Mouse (Mus musculus): ENCODE results near the gene Tbx6. TPM values are rescaled to one million over a fixed set of nuclear protein-coding genes. Genes with fewer than 3 reads are reported as not detected.

Tbx6 gene
- polyA plus RNA-seq (2012; rRNA removed), result 2.2 TPM in 2 replicates

GRCm38 (mm10) chr7:126780971-126781635 lies at the start of gene Tbx6:
TSS of gene Tbx6 (plus strand) at chr7:126781483.
- DNase-seq, result peak in 1 of 2 experiments; percentile 29
- 4% methylated on average over 22 of the region's 22 CpGs for WGBS
- peak within 1 kb of the TSS; percentile 53 for H3K4me3 ChIP-seq (replicated peaks; ENCODE audit: insufficient read depth, low read depth, low read length)
- H3K27me3 ChIP-seq (ENCODE audit: control insufficient read depth, insufficient read depth, low read length), result no peaks in the 10 kb centered on the region
- peak within 1 kb of the TSS; percentile 16; the same call in 1 of the 2 replicates for H3K27ac ChIP-seq (ENCODE audit: insufficient read depth, low read length)
- TF ChIP-seq POLR2A (IDR thresholded peaks at IDR 0.05; ENCODE audit: borderline replicate concordance, insufficient read depth, low read length) (no peak), CTCF (IDR thresholded peaks at IDR 0.05; ENCODE audit: borderline replicate concordance, insufficient read depth, low read depth, low read length) (no peak)
- peaks cover 20% of the 10 kb centered on the region; the same call in 1 of the 2 replicates for H3K4me1 ChIP-seq (ENCODE audit: control insufficient read depth, insufficient read depth, low read length)

DNA sequence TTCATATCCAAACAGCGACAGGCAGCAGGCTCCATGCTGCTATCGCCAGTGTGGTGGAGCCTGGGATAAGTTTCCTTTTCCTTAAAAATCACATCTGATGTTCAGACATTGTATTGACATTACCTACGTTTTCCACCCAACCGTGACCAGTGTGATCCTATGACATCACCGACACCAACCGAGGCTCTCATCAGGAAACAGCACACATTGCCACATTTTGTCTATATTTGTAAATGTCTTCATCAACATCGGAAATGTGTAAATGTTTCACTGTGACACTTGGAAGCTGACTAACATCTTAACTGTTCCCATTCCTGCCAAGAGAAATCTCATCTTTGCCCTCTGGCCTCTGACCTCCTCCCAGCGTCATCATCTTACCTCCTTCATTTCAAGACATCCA lies 45.2 kb upstream of the Tbx6 start:
- no peak overlapping the region for H3K4me3 ChIP-seq (replicated peaks; ENCODE audit: insufficient read depth, low read depth, low read length)
- H3K4me1 ChIP-seq (ENCODE audit: control insufficient read depth, insufficient read depth, low read length), result no peaks in the 10 kb centered on the region
- H3K27me3 ChIP-seq (ENCODE audit: control insufficient read depth, insufficient read depth, low read length), result no peaks in the 10 kb centered on the region
- H3K27ac ChIP-seq (ENCODE audit: insufficient read depth, low read length), result no peak overlapping the region
- TF ChIP-seq POLR2A (IDR thresholded peaks at IDR 0.05; ENCODE audit: borderline replicate concordance, insufficient read depth, low read length) (no peak), CTCF (IDR thresholded peaks at IDR 0.05; ENCODE audit: borderline replicate concordance, insufficient read depth, low read depth, low read length) (no peak)
- no peak for DNase-seq
- WGBS, result 83% methylated on average over 8 of the region's 8 CpGs

DNA sequence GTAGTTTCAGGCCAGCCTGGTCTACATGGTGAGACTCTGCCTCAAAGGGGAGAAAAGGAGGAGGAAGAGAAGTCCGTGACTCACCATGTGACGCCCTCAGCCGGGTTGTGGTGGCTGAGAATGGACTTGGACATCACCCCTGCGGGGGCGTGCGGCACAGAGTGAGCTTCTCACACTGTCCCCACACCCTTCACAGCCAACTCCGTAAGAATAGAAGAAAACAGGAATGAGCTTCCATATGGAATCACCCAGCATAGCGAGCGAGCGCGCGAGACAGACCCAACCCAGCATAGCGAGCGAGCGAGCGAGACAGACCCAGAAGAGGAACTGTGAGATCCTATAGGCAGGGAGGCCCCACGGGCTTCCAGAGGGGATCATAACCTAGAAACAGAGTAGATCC lies 41.7 kb upstream of the Tbx6 start:
- no peaks in the 10 kb centered on the region for H3K27me3 ChIP-seq (ENCODE audit: control insufficient read depth, insufficient read depth, low read length)
- 63% methylated on average over 17 of the region's 17 CpGs for whole genome bisulfite sequencing
- H3K4me3 ChIP-seq (replicated peaks; ENCODE audit: insufficient read depth, low read depth, low read length), result no peak overlapping the region
- H3K27ac ChIP-seq (ENCODE audit: insufficient read depth, low read length), result no peak overlapping the region
- TF ChIP-seq POLR2A (IDR thresholded peaks at IDR 0.05; ENCODE audit: borderline replicate concordance, insufficient read depth, low read length), result no peak
- TF ChIP-seq CTCF (IDR thresholded peaks at IDR 0.05; ENCODE audit: borderline replicate concordance, insufficient read depth, low read depth, low read length), result no peak
- no peak for DNase-seq
- H3K4me1 ChIP-seq (ENCODE audit: control insufficient read depth, insufficient read depth, low read length), result no peaks in the 10 kb centered on the region

DNA sequence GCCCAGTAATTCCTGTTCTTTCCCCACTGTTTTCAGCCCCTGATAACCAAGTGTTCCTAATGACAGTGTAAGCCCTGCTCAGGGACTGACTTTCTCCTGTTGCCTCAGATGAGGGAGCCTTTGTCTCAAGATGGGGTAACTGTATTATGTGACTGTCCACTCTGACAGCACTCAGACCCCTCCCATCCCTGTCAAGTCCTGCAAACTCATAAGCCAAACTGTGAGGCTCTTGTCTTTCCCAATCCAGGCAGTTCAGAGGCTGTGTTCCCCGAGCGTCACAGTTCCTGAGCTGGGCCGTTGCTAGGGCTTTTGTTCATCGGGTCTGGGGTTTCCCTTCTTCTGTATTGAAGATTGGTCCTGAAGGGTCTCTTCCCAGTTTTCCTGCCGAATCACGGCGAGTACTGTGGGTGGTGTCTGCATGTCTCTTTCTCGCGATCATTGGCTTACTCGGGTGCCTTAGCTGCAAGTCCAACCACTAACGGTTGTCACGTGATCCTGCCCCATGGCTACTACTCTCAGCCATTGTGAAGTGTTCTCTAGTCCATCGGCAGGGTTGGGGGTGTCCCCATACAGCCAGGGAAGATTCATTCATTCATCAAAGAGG lies 41.0 kb upstream of the Tbx6 start:
- H3K27me3 ChIP-seq (ENCODE audit: control insufficient read depth, insufficient read depth, low read length), result no peaks in the 10 kb centered on the region
- H3K4me3 ChIP-seq (replicated peaks; ENCODE audit: insufficient read depth, low read depth, low read length), result peak overlapping the region; percentile 4
- no peaks in the 10 kb centered on the region for H3K4me1 ChIP-seq (ENCODE audit: control insufficient read depth, insufficient read depth, low read length)
- no peak for DNase-seq
- TF ChIP-seq CTCF (IDR thresholded peaks at IDR 0.05; ENCODE audit: borderline replicate concordance, insufficient read depth, low read depth, low read length) (no peak), POLR2A (IDR thresholded peaks at IDR 0.05; ENCODE audit: borderline replicate concordance, insufficient read depth, low read length) (no peak)
- WGBS, result 48% methylated on average over 13 of the region's 13 CpGs
- no peak overlapping the region for H3K27ac ChIP-seq (ENCODE audit: insufficient read depth, low read length)

GRCm38 (mm10) chr7:126740977-126741376 lies 40.3 kb upstream of the Tbx6 start:
- H3K4me3 ChIP-seq (replicated peaks; ENCODE audit: insufficient read depth, low read depth, low read length), result no peak overlapping the region
- TF ChIP-seq POLR2A (IDR thresholded peaks at IDR 0.05; ENCODE audit: borderline replicate concordance, insufficient read depth, low read length), result no peak
- no peak for TF ChIP-seq CTCF (IDR thresholded peaks at IDR 0.05; ENCODE audit: borderline replicate concordance, insufficient read depth, low read depth, low read length)
- no peaks in the 10 kb centered on the region for H3K4me1 ChIP-seq (ENCODE audit: control insufficient read depth, insufficient read depth, low read length)
- no peaks in the 10 kb centered on the region for H3K27me3 ChIP-seq (ENCODE audit: control insufficient read depth, insufficient read depth, low read length)
- 59% methylated on average over 5 of the region's 5 CpGs for WGBS
- no peak for DNase-seq
- no peak overlapping the region for H3K27ac ChIP-seq (ENCODE audit: insufficient read depth, low read length)

- no peak overlapping the region for H3K4me3 ChIP-seq (replicated peaks; ENCODE audit: insufficient read depth, low read depth, low read length)
- WGBS, result 88% methylated on average over 5 of the region's 5 CpGs
- no peaks in the 10 kb centered on the region for H3K27me3 ChIP-seq (ENCODE audit: control insufficient read depth, insufficient read depth, low read length)
- H3K27ac ChIP-seq (ENCODE audit: insufficient read depth, low read length), result no peak overlapping the region
- TF ChIP-seq POLR2A (IDR thresholded peaks at IDR 0.05; ENCODE audit: borderline replicate concordance, insufficient read depth, low read length), result no peak
- no peaks in the 10 kb centered on the region for H3K4me1 ChIP-seq (ENCODE audit: control insufficient read depth, insufficient read depth, low read length)
- DNase-seq, result no peak
These were observed 39.8 kb upstream of the Tbx6 start for GRCm38 (mm10) chr7:126741452-126741851.

- H3K27ac ChIP-seq (ENCODE audit: insufficient read depth, low read length), result no peak overlapping the region
- H3K27me3 ChIP-seq (ENCODE audit: control insufficient read depth, insufficient read depth, low read length), result no peaks in the 10 kb centered on the region
- 92% methylated on average over 13 of the region's 13 CpGs for WGBS
- TF ChIP-seq POLR2A (IDR thresholded peaks at IDR 0.05; ENCODE audit: borderline replicate concordance, insufficient read depth, low read length) (no peak), CTCF (IDR thresholded peaks at IDR 0.05; ENCODE audit: borderline replicate concordance, insufficient read depth, low read depth, low read length) (no peak)
- no peaks in the 10 kb centered on the region for H3K4me1 ChIP-seq (ENCODE audit: control insufficient read depth, insufficient read depth, low read length)
- DNase-seq, result no peak
- H3K4me3 ChIP-seq (replicated peaks; ENCODE audit: insufficient read depth, low read depth, low read length), result no peak overlapping the region
These were observed 39.3 kb upstream of the Tbx6 start for GRCm38 (mm10) chr7:126741964-126742482.

- no peaks in the 10 kb centered on the region for H3K27me3 ChIP-seq (ENCODE audit: control insufficient read depth, insufficient read depth, low read length)
- H3K4me1 ChIP-seq (ENCODE audit: control insufficient read depth, insufficient read depth, low read length), result no peaks in the 10 kb centered on the region; the same call in 1 of the 2 replicates
- H3K4me3 ChIP-seq (replicated peaks; ENCODE audit: insufficient read depth, low read depth, low read length), result no peak overlapping the region
- TF ChIP-seq POLR2A (IDR thresholded peaks at IDR 0.05; ENCODE audit: borderline replicate concordance, insufficient read depth, low read length) (no peak), CTCF (IDR thresholded peaks at IDR 0.05; ENCODE audit: borderline replicate concordance, insufficient read depth, low read depth, low read length) (no peak)
- DNase-seq, result no peak
- WGBS, result 86% methylated on average over 12 of the region's 12 CpGs
- H3K27ac ChIP-seq (ENCODE audit: insufficient read depth, low read length), result no peak overlapping the region
These were observed 35.2 kb upstream of the Tbx6 start for GRCm38 (mm10) chr7:126746066-126746465.
